8 mouse cellular contexts compared by ENCODE assay signal in genomic region chr4:149484566-149484965, GRCm38 (mm10). TPM values are rescaled to one million over a fixed set of nuclear protein-coding genes. Genes with fewer than 3 reads are reported as not detected.
DNase-seq lines count a peak whose midpoint lies in the region; ATAC-seq and TF ChIP-seq lines count a peak whose summit lies in the region.

No protein-coding gene starts in this region.

- TF ChIP-seq CTCF in E14TG2a.4 (conservative IDR thresholded peaks at IDR 0.05; ENCODE audit: low read length): no peak

- H3K9me3 ChIP-seq in E14TG2a.4 (ENCODE audit: low read length): no peaks in the 10 kb centered on the region
- no peaks in the 10 kb centered on the region for H3K9me3 ChIP-seq in forebrain, embryonic 10.5 days
- H3K9me3 ChIP-seq in limb, embryonic 15.5 days: no peaks in the 10 kb centered on the region
- no peaks in the 10 kb centered on the region for H3K9me3 ChIP-seq in stomach, embryonic 16.5 days (replicated peaks; ENCODE audit: control insufficient read depth, low read length)

- ATAC-seq in limb, embryonic 15.5 days (ENCODE audit: insufficient number of reproducible peaks, low FRiP score, low TSS enrichment, low read depth): no peak
- no peak for ATAC-seq in stomach, embryonic 16.5 days (ENCODE audit: insufficient read depth, low FRiP score)

- H3K27ac ChIP-seq in forebrain, embryonic 10.5 days: peak overlapping the region; percentile 91
- H3K27ac ChIP-seq in limb, embryonic 15.5 days: peak overlapping the region; percentile 80; the same call in 1 of the 2 replicates
- H3K27ac ChIP-seq in stomach, embryonic 16.5 days (ENCODE audit: low read length): peak overlapping the region; percentile 79; the same call in 1 of the 2 replicates

- 62% methylated on average over 3 of the region's 3 CpGs for WGBS in forebrain, embryonic 10.5 days
- 47% methylated on average over 3 of the region's 3 CpGs for WGBS in limb, embryonic 15.5 days
- WGBS in stomach, embryonic 16.5 days: 55% methylated on average over 3 of the region's 3 CpGs

- DNase-seq in heart, adult 9 months (ENCODE audit: low spot score in 2 of 2): peak; percentile 35 to 40
- DNase-seq in heart, adult 11 months: no peak
- no peak for DNase-seq in forebrain, embryonic 10.5 days (ENCODE audit: extremely low spot score, low spot score)
- DNase-seq in cerebellum, postnatal 10 days: no peak
- DNase-seq in thymus, postnatal 25 days: no peak

- peak overlapping the region; percentile 93 for H3K4me3 ChIP-seq in E14TG2a.4 (replicated peaks; ENCODE audit: low read length)
- peak overlapping the region; percentile 84 for H3K4me3 ChIP-seq in forebrain, embryonic 10.5 days
- H3K4me3 ChIP-seq in limb, embryonic 15.5 days: peak overlapping the region; percentile 65
- peak overlapping the region; percentile 74 for H3K4me3 ChIP-seq in stomach, embryonic 16.5 days (replicated peaks; ENCODE audit: low read length)

- peak overlapping the region; percentile 65 for H3K4me2 ChIP-seq in limb, embryonic 15.5 days
- H3K4me2 ChIP-seq in stomach, embryonic 16.5 days (ENCODE audit: low read depth, low read length): peak overlapping the region; percentile 61

- peaks cover 34% of the 10 kb centered on the region for H3K4me1 ChIP-seq in E14TG2a.4 (replicated peaks; ENCODE audit: low read depth, low read length)
- peaks cover 26% of the 10 kb centered on the region for H3K4me1 ChIP-seq in forebrain, embryonic 10.5 days
- peaks cover 21% of the 10 kb centered on the region for H3K4me1 ChIP-seq in limb, embryonic 15.5 days
- H3K4me1 ChIP-seq in stomach, embryonic 16.5 days (ENCODE audit: control insufficient read depth, insufficient read depth, low read length): peaks cover 11% of the 10 kb centered on the region

- peak overlapping the region; percentile 68 for H3K9ac ChIP-seq in limb, embryonic 15.5 days
- H3K9ac ChIP-seq in stomach, embryonic 16.5 days (ENCODE audit: low read length): peak overlapping the region; percentile 71

- peaks cover 31% of the 10 kb centered on the region for H3K36me3 ChIP-seq in E14TG2a.4 (ENCODE audit: insufficient read depth, low read length)
- peaks cover 31% of the 10 kb centered on the region for H3K36me3 ChIP-seq in forebrain, embryonic 10.5 days (replicated peaks)
- peaks cover 27% of the 10 kb centered on the region for H3K36me3 ChIP-seq in limb, embryonic 15.5 days
- no peaks in the 10 kb centered on the region for H3K36me3 ChIP-seq in stomach, embryonic 16.5 days (ENCODE audit: control insufficient read depth, insufficient read depth, low read length)

- H3K27me3 ChIP-seq in E14TG2a.4 (ENCODE audit: insufficient read depth, low read length): no peaks in the 10 kb centered on the region
- H3K27me3 ChIP-seq in forebrain, embryonic 10.5 days (ENCODE audit: poor library complexity, severe bottlenecking): no peaks in the 10 kb centered on the region
- H3K27me3 ChIP-seq in limb, embryonic 15.5 days: no peaks in the 10 kb centered on the region
- H3K27me3 ChIP-seq in stomach, embryonic 16.5 days (ENCODE audit: control insufficient read depth, insufficient read depth, low read length): no peaks in the 10 kb centered on the region

RNA-seq across cellular contexts. Expression of gene Nmnat1, which starts 0.4 kb away (rescaled TPM):
- polyA plus RNA-seq in forebrain, embryonic 10.5 days (2016; fragmentation: Nextera tagmentation; extraction: Ambion mirVana): 17.9 and 18.4 TPM in 2 replicates
- polyA plus RNA-seq in limb, embryonic 15.5 days (2015; fragmentation: Nextera tagmentation; extraction: Ambion mirVana): 8.6 TPM in 2 replicates
- polyA plus RNA-seq in stomach, embryonic 16.5 days (2015; fragmentation: Nextera tagmentation; extraction: Ambion mirVana): 9.3 and 9.6 TPM in 2 replicates

RNA-seq across cellular contexts. Expression of gene Lzic, which starts 0.5 kb away (rescaled TPM):
- 51.8 and 55.2 TPM in 2 replicates for polyA plus RNA-seq in forebrain, embryonic 10.5 days (2016; fragmentation: Nextera tagmentation; extraction: Ambion mirVana)
- 42.4 and 46.1 TPM in 2 replicates for polyA plus RNA-seq in limb, embryonic 15.5 days (2015; fragmentation: Nextera tagmentation; extraction: Ambion mirVana)
- polyA plus RNA-seq in stomach, embryonic 16.5 days (2015; fragmentation: Nextera tagmentation; extraction: Ambion mirVana): 33.3 and 35.9 TPM in 2 replicates

RNA-seq across cellular contexts. Expression of gene Tmem274, which starts 7.4 kb away (rescaled TPM):
- polyA plus RNA-seq in forebrain, embryonic 10.5 days (2016; fragmentation: Nextera tagmentation; extraction: Ambion mirVana): 0.50 and 0.63 TPM in 2 replicates
- polyA plus RNA-seq in limb, embryonic 15.5 days (2015; fragmentation: Nextera tagmentation; extraction: Ambion mirVana): not detected in 2 replicates
- polyA plus RNA-seq in stomach, embryonic 16.5 days (2015; fragmentation: Nextera tagmentation; extraction: Ambion mirVana): 0.39 and 0.40 TPM in 2 replicates

RNA-seq across cellular contexts. Expression of gene Rbp7, which starts 29.8 kb away (rescaled TPM):
- polyA plus RNA-seq in forebrain, embryonic 10.5 days (2016; fragmentation: Nextera tagmentation; extraction: Ambion mirVana): not detected in 2 replicates
- 1.0 and 1.5 TPM in 2 replicates for polyA plus RNA-seq in limb, embryonic 15.5 days (2015; fragmentation: Nextera tagmentation; extraction: Ambion mirVana)
- 4.0 and 4.8 TPM in 2 replicates for polyA plus RNA-seq in stomach, embryonic 16.5 days (2015; fragmentation: Nextera tagmentation; extraction: Ambion mirVana)

RNA-seq across cellular contexts. Expression of gene Ctnnbip1, which starts 33.5 kb away (rescaled TPM):
- polyA plus RNA-seq in forebrain, embryonic 10.5 days (2016; fragmentation: Nextera tagmentation; extraction: Ambion mirVana): 53.6 and 59.6 TPM in 2 replicates
- polyA plus RNA-seq in limb, embryonic 15.5 days (2015; fragmentation: Nextera tagmentation; extraction: Ambion mirVana): 58.9 and 64.4 TPM in 2 replicates
- 56.2 and 57.3 TPM in 2 replicates for polyA plus RNA-seq in stomach, embryonic 16.5 days (2015; fragmentation: Nextera tagmentation; extraction: Ambion mirVana)

Comparison
In these comparisons a context has a peak if more than half of its experiments do, and no peak if none do; other contexts are left out.
1. DNase-seq: peak in heart, adult 9 months (2 of 2); none in heart, adult 11 months (single experiment), forebrain, embryonic 10.5 days (single experiment), cerebellum, postnatal 10 days (0 of 2) and thymus, postnatal 25 days (single experiment).
2. Peak in every context shown above with its lines, with median percentiles within 50 percentile points of each other: H3K4me3 ChIP-seq and H3K27ac ChIP-seq.